Mouse (Mus musculus): ENCODE results near the gene U2af2. TPM values are rescaled to one million over a fixed set of nuclear protein-coding genes. Genes with fewer than 3 reads are reported as not detected.

Gene U2af2
- polyA plus RNA-seq, 1 experiment, result 184 TPM

- no peak overlapping the region for H3K4me3 ChIP-seq (ENCODE audit: insufficient read depth, low read length)
Observed at GRCm38 (mm10) chr7:5092831-5093510, 31.0 kb downstream of the U2af2 start.

GRCm38 (mm10) chr7:5098769-5099168 lies 36.8 kb downstream of the U2af2 start:
- Histone ChIP-seq H3K4me3 (ENCODE audit: insufficient read depth, low read length) (no peak overlapping the region), H3K27ac (ENCODE audit: insufficient read depth, low read length) (no peak overlapping the region), H3K4me1 (ENCODE audit: control insufficient read depth, insufficient read depth, low read length) (no peaks in the 10 kb centered on the region)
- TF ChIP-seq CTCF (IDR thresholded peaks at IDR 0.05; ENCODE audit: extremely low read depth, insufficient read depth, low read length) (no peak), POLR2A (IDR thresholded peaks at IDR 0.05; ENCODE audit: extremely low read depth, insufficient read depth, low read length) (no peak)

More at GRCm38 (mm10) chr7:5092831-5093510, 31.0 kb downstream of the U2af2 start:
- no peak overlapping the region for H3K27ac ChIP-seq (ENCODE audit: insufficient read depth, low read length)
- peaks cover 8% of the 10 kb centered on the region for H3K4me1 ChIP-seq (ENCODE audit: control insufficient read depth, insufficient read depth, low read length)
- no peak for TF ChIP-seq POLR2A (IDR thresholded peaks at IDR 0.05; ENCODE audit: extremely low read depth, insufficient read depth, low read length)
- no peak for TF ChIP-seq CTCF (IDR thresholded peaks at IDR 0.05; ENCODE audit: extremely low read depth, insufficient read depth, low read length)

- no peak for TF ChIP-seq CTCF (IDR thresholded peaks at IDR 0.05; ENCODE audit: extremely low read depth, insufficient read depth, low read length)
- TF ChIP-seq POLR2A (IDR thresholded peaks at IDR 0.05; ENCODE audit: extremely low read depth, insufficient read depth, low read length), result no peak
- no peak overlapping the region for H3K4me3 ChIP-seq (ENCODE audit: insufficient read depth, low read length)
- no peak overlapping the region for H3K27ac ChIP-seq (ENCODE audit: insufficient read depth, low read length)
- no peaks in the 10 kb centered on the region for H3K4me1 ChIP-seq (ENCODE audit: control insufficient read depth, insufficient read depth, low read length)
Observed at GRCm38 (mm10) chr7:5099796-5100195, 37.9 kb downstream of the U2af2 start.

GRCm38 (mm10) chr7:5101066-5101663 lies 39.2 kb downstream of the U2af2 start:
- Histone ChIP-seq H3K27ac (ENCODE audit: insufficient read depth, low read length) (no peak overlapping the region), H3K4me1 (ENCODE audit: control insufficient read depth, insufficient read depth, low read length) (no peaks in the 10 kb centered on the region), H3K4me3 (ENCODE audit: insufficient read depth, low read length) (no peak overlapping the region)
- TF ChIP-seq CTCF (IDR thresholded peaks at IDR 0.05; ENCODE audit: extremely low read depth, insufficient read depth, low read length) (no peak), POLR2A (IDR thresholded peaks at IDR 0.05; ENCODE audit: extremely low read depth, insufficient read depth, low read length) (no peak)

- no peak overlapping the region for H3K27ac ChIP-seq (ENCODE audit: insufficient read depth, low read length)
- TF ChIP-seq POLR2A (IDR thresholded peaks at IDR 0.05; ENCODE audit: extremely low read depth, insufficient read depth, low read length), result no peak
- TF ChIP-seq CTCF (IDR thresholded peaks at IDR 0.05; ENCODE audit: extremely low read depth, insufficient read depth, low read length), result no peak
- no peak overlapping the region for H3K4me3 ChIP-seq (ENCODE audit: insufficient read depth, low read length)
- no peaks in the 10 kb centered on the region for H3K4me1 ChIP-seq (ENCODE audit: control insufficient read depth, insufficient read depth, low read length)
Observed at GRCm38 (mm10) chr7:5102564-5102963, 40.6 kb downstream of the U2af2 start.

- H3K4me3 ChIP-seq (ENCODE audit: insufficient read depth, low read length), result no peak overlapping the region
- no peak for TF ChIP-seq POLR2A (IDR thresholded peaks at IDR 0.05; ENCODE audit: extremely low read depth, insufficient read depth, low read length)
- TF ChIP-seq CTCF (IDR thresholded peaks at IDR 0.05; ENCODE audit: extremely low read depth, insufficient read depth, low read length), result no peak
- H3K27ac ChIP-seq (ENCODE audit: insufficient read depth, low read length), result no peak overlapping the region
- H3K4me1 ChIP-seq (ENCODE audit: control insufficient read depth, insufficient read depth, low read length), result no peaks in the 10 kb centered on the region
Observed at GRCm38 (mm10) chr7:5108272-5108671, 46.3 kb downstream of the U2af2 start.

- no peak overlapping the region for H3K4me3 ChIP-seq (ENCODE audit: insufficient read depth, low read length)
- H3K4me1 ChIP-seq (ENCODE audit: control insufficient read depth, insufficient read depth, low read length), result no peaks in the 10 kb centered on the region
- TF ChIP-seq POLR2A (IDR thresholded peaks at IDR 0.05; ENCODE audit: extremely low read depth, insufficient read depth, low read length) (no peak), CTCF (IDR thresholded peaks at IDR 0.05; ENCODE audit: extremely low read depth, insufficient read depth, low read length) (no peak)
- H3K27ac ChIP-seq (ENCODE audit: insufficient read depth, low read length), result no peak overlapping the region
Observed at GRCm38 (mm10) chr7:5109301-5109700, 47.4 kb downstream of the U2af2 start.

GRCm38 (mm10) chr7:5112701-5113100 lies 50.8 kb downstream of the U2af2 start:
- TF ChIP-seq CTCF (IDR thresholded peaks at IDR 0.05; ENCODE audit: extremely low read depth, insufficient read depth, low read length) (no peak), POLR2A (IDR thresholded peaks at IDR 0.05; ENCODE audit: extremely low read depth, insufficient read depth, low read length) (no peak)
- Histone ChIP-seq H3K4me1 (ENCODE audit: control insufficient read depth, insufficient read depth, low read length) (no peaks in the 10 kb centered on the region), H3K27ac (ENCODE audit: insufficient read depth, low read length) (no peak overlapping the region), H3K4me3 (ENCODE audit: insufficient read depth, low read length) (no peak overlapping the region)

GRCm38 (mm10) chr7:5116850-5117249 lies 54.9 kb downstream of the U2af2 start, which contains the start of gene Rfpl4:
Gene Rfpl4, minus strand, starts transcription at chr7:5116950.
- no peak for TF ChIP-seq CTCF (IDR thresholded peaks at IDR 0.05; ENCODE audit: extremely low read depth, insufficient read depth, low read length)
- H3K27ac ChIP-seq (ENCODE audit: insufficient read depth, low read length), result no peak within 1 kb of the TSS
- H3K4me3 ChIP-seq (ENCODE audit: insufficient read depth, low read length), result no peak within 1 kb of the TSS
- no peaks in the 10 kb centered on the region for H3K4me1 ChIP-seq (ENCODE audit: control insufficient read depth, insufficient read depth, low read length)

- no peaks in the 10 kb centered on the region; the same call in 1 of the 2 replicates for H3K4me1 ChIP-seq (ENCODE audit: control insufficient read depth, insufficient read depth, low read length)
- no peak overlapping the region for H3K27ac ChIP-seq (ENCODE audit: insufficient read depth, low read length)
- TF ChIP-seq POLR2A (IDR thresholded peaks at IDR 0.05; ENCODE audit: extremely low read depth, insufficient read depth, low read length) (no peak), CTCF (IDR thresholded peaks at IDR 0.05; ENCODE audit: extremely low read depth, insufficient read depth, low read length) (no peak)
- H3K4me3 ChIP-seq (ENCODE audit: insufficient read depth, low read length), result peak overlapping the region; percentile 52; the same call in 1 of the 2 replicates
Observed at GRCm38 (mm10) chr7:5125078-5125477, 63.1 kb downstream of the U2af2 start.
